Mouse (Mus musculus): Measurements from ENCODE around the gene Sorcs2.
A peak's percentile ranks its signal among the peaks of the same experiment; 100 is the strongest.

Sorcs2 gene

DNA sequence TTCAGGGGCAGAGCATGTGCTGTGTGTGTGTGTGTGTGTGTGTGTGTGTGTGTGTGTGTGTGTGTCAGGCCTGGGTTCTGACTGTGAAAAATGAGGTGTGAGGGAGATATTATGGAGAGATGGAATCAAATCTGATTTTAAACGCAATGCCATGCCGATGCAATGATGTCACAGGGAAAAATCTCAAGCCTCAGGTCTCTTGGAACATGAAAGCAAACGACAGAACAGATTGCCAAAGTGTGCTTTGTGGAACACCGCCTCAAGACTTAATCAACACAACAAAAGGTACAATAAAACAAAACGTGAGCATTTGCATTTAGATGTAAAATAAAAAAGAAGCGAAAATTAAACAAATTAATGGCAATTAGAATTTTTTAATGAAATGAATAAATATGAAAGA lies 177.3 kb downstream of the Sorcs2 start:
- DNase-seq = no peak

GRCm38 (mm10) chr5:36220105-36220504 lies 177.8 kb downstream of the Sorcs2 start:
- no peak for DNase-seq

- no peak for DNase-seq
Measured at GRCm38 (mm10) chr5:36213310-36213709, 184.6 kb downstream of the Sorcs2 start.

- no peak for DNase-seq
Measured at GRCm38 (mm10) chr5:36208803-36209202, 189.1 kb downstream of the Sorcs2 start.

DNA sequence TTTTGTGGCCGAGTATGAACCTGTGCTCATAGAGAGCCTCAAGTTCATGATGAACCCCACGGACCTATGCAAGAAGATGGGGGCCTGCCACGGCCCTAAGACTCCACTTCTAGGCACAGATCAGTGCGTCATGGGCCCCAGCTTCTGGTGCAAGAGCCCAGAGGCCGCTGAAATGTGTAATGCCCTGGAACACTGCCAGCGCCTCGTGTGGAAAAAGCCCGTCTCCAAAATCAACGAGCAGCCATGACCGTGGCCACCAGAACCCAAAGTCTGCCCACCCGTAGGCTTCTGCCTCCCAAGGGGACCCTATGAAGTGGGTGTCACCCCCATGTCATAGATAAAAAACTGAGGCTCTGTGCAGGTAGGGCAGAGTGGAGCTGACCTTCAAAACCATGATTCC lies 192.5 kb downstream of the Sorcs2 start:
- no peak for DNase-seq

DNA sequence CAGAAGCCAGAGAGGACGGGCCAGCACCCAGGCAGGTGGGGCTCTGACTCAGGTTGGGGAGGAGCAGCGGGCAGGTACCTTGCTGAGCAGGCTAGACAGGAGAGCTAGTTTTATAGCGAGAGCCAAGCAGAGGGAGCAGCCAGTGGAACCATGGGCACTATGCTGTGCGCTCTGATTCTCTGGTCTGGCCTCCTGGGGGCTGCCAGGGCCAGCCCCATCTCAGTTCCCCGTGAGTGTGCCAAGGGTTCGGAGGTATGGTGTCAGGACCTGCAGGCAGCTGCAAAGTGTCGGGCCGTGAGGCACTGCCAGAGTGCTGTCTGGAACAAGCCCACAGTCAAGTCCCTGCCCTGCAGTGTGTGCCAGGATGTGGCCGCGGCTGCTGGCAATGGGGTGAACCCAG lies 194.0 kb downstream of the Sorcs2 start, which contains the start of gene Psapl1:
Gene Psapl1 (plus strand): TSS at position 106 of the 400 bp plus-strand sequence.
- DNase-seq = no peak

DNA sequence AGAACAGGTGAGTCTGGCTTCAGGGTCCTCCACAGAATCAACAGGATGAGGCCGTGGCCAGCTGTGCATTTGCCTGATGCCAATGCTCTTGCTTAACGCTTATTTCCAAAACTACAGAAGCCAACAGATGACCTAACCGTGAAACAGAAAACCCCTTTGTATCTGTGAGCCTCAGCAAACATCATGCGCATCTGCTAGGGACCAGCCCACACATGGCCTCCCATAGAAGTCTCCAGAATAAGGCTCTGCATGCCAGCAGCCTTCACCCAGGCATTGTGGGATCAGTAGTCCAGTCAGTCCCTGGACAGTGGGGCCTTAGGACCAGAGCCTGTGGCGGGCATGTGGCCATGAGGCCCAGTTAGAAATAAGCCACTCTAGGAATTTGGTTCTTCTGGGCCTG lies 194.5 kb downstream of the Sorcs2 start:
- DNase-seq = no peak

- no peak for DNase-seq
Measured at GRCm38 (mm10) chr5:36202781-36203180, 195.2 kb downstream of the Sorcs2 start.

DNA sequence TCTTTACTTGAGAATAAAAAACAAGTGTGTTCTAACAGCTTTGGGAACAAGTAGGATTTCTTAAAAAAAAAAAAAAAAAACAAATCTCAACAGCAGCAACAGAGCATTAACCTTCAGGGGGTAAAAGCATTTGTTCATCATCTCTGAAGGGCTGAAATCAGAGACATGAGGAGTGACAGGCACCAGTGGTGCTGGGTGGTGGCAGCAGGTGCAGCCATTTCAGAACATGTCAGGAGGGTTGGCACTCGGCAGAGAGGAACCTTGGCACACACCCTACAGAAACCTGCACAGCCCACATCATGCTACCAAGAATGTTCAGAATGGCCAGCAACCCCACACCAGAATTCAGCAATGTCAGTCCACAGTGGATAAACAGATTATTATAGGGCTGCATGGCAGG lies 198.4 kb downstream of the Sorcs2 start:
- no peak for DNase-seq

GRCm38 (mm10) chr5:36195436-36195835 lies 202.5 kb downstream of the Sorcs2 start:
- DNase-seq = no peak

GRCm38 (mm10) chr5:36194631-36195030 lies 203.3 kb downstream of the Sorcs2 start:
- DNase-seq = no peak

- DNase-seq = no peak
Measured at GRCm38 (mm10) chr5:36192677-36193076, 205.3 kb downstream of the Sorcs2 start.

DNA sequence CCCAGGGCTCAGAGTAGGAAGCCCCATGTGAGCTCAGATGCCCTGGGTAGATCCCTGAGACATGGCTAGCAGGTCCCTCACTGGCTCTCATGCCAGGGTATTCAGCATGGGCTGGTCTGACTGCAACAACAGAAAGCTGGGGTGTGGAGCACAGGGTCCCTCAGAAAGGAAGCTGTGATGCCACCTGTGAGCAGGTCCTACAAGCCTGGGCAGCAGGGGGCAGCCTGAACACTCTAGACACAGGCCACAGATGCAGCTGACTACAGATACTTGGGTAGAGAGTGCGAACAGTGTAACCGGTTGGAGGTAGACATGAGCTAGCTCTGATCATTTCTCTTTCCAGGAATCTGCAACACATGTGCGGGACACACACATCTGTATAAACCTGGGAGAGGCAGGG lies 206.1 kb downstream of the Sorcs2 start:
- peak; percentile 33 for DNase-seq

DNA sequence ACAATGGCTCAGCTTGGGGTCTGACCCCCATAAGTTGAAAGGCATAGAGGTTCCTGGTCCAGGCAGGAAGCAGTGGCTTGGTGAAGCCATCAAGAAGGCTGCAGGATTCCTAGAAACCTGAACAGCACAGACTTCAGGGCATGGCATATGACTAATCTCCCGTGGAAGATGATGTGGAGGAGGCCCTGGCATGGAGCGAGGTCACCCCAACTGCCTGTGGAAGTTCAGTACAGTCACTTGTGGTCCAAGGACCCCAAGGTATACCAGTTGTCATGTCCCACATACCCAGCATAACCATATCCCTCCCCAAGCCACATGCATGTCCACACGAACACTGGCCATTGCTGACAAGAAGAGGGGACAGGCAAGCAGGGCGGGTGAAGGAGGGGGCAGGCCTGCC lies 206.7 kb downstream of the Sorcs2 start:
- no peak for DNase-seq

DNA sequence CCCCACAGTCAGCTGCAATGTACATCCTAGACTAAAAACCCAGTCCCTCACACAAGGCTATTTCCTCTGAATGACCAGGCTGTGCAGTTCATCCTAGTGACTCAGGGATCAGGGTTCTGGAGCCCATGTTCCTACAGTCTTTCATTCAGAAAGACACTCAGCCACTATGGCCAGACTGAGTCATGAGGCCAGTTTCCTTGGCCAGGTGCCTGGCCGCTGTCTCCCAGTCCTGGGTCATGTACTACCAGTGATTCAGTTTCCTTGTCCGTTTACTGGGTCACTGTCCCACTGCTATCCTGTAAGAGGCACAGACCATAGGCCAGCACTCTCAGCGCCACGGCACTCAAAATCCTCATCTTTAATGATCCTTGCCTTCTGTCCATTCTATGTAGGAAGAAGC lies 209.6 kb downstream of the Sorcs2 start:
- DNase-seq = peak; percentile 49

GRCm38 (mm10) chr5:36186294-36187053 lies 211.5 kb downstream of the Sorcs2 start:
- DNase-seq = no peak

DNA sequence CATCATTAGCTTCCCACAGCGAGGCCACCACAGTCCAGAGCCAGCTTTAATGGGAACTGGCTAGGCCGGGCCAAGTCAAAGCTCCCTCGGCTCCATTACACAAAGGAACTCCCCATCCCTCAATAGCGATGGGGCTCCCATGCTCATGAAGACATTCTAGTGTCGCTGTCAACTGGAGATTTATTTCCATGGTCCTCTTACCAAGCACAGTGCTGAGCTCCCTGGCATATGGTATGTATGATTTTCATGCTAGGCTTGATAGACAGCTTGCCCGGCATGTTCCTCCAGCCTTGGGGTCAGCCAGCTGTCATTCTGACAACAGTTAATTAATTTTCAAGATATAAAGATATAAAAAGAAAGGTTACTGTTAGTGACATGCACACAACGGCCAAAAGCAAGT lies 215.6 kb downstream of the Sorcs2 start:
- DNase-seq = no peak

DNA sequence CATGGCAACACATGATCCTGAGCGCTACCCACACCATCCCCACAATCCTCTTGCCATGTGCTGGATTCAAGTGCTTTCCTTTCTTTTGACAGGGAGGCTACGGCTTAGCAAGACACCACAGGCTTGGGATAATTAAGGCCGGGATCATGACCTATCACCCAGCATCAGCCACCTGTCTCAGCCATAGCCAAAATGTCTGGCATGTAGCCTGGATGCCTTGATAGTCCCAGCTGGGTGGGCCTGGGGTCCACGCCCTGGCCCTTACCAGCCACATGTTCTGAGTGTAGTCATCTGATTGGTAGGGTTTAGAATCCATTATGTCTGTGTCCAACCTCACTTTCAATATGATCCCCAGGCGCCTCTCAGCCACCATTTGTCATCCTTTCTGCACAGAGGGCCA lies 218.2 kb downstream of the Sorcs2 start:
- DNase-seq = no peak

DNA sequence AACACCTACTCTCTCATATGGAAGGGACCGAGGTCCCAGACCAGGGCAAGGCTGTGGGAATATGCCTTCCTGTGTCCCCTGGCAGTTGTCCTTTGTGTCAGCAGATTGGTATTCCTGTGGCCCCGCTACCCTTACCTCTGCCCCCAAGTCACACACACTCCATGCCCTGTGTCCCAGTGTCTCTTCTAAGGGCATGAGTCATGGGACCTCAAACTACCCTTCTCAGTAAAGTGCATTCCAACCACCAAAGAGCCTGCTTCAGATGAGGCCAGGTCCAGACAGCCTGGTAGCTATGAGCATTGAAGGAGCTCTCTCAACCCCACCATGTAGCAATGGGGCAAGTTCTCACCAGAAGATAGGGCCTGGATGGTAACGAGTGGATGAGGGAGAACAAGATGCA lies 219.2 kb downstream of the Sorcs2 start:
- DNase-seq = no peak

DNA sequence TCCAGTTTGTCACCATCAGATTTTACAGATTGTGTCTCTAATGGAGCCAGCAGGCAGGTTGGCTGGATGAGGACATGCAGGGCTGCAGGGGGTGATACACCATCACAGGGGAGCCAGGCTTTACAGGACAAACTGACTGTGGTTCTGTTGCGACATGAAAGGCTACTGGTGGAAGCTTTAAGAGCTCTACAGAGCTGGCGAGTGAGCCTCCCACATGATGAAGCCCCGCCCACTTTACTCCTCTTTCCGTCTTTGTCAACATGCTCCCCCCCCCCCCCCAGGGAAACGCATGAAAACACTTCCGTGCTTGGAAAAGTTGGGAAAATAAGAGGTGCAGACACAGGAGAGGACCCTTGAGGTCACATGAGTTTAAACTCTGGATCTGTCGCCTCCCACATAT lies 219.7 kb downstream of the Sorcs2 start:
- no peak for DNase-seq

GRCm38 (mm10) chr5:36176873-36177272 lies 221.1 kb downstream of the Sorcs2 start:
- DNase-seq = no peak

DNA sequence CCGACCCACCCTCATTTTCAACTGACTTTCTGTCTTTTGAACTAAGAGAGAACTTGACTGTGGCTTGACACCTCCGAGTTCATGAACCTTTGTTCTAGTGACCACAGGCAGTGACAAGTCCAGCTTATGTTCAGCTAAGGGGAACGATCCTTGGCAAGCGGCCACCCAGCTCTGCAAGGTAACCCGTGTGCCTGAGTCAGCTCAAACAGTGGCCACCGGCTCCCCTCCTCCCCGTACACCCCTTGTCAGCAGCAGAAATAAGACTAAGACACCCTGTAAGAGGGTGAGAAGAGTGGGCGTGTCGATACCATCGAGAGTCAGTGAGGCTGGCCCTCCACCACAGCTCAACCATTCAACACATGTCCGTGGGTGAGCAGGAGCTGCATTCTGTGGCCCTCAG lies 221.5 kb downstream of the Sorcs2 start:
- DNase-seq = peak; percentile 83

- peak; percentile 63 for DNase-seq
Measured at GRCm38 (mm10) chr5:36174569-36175115, 223.3 kb downstream of the Sorcs2 start.

GRCm38 (mm10) chr5:36168963-36169650 lies 228.8 kb downstream of the Sorcs2 start:
- DNase-seq = peak; percentile 77
